Mouse (Mus musculus): ENCODE measurements around the gene Cmc1. TPM values are rescaled to one million over a fixed set of nuclear protein-coding genes. Genes with fewer than 3 reads are reported as not detected.
"Not testable (repeated sequence)": the region's sequence is repeated elsewhere in the genome, so short reads cannot be mapped to it uniquely, and the experiment has no call there.

The Cmc1 gene
- total RNA-seq, 2 experiments from 2014 or later, result 21.4 to 26.4 TPM

- not testable (repeated sequence) for DNase-seq
These were observed 9.6 kb downstream of the Cmc1 start for GRCm38 (mm10) chr9:118140356-118140755.

DNA sequence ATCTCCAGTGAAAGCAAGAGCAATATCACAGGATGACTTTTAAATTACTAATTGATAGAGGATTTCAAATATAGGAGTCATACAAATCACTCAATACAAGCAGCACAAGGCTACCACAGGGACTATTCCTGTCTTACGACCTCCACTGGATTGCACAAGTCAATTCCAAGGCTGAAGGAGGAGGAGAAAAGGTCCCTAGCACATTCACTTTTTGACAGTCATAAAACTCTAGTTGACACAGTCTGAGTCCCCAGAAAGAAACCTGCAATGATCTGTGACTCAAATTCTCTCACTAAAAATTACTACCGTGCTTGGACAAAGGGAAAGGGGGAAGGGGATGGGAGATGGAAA lies 39.6 kb downstream of the Cmc1 start:
- no peak for DNase-seq

- DNase-seq, result no peak
These were observed 40.1 kb downstream of the Cmc1 start for GRCm38 (mm10) chr9:118109697-118110359.

GRCm38 (mm10) chr9:118108527-118109011 lies 41.4 kb downstream of the Cmc1 start:
- DNase-seq, result no peak

DNA sequence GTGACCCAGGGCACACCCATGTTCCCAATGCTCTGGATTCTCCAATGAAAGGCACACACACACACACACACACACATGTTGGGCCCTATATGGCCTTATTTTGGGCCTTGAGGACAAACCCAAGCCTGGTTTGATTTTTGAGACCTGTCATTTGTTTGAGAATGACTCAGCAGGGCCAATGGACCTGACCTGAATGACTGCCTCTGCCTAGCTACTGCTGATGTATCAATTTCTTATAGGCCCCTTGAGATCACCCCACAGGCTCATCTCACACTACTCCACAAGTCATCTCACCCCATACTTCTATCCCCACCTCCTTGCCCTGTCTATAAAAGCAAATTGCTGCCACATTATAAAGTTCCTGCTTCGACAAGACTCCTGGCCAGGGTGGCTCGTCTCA lies 48.2 kb downstream of the Cmc1 start:
- no peak for DNase-seq

- DNase-seq, result no peak
These were observed 49.5 kb downstream of the Cmc1 start for GRCm38 (mm10) chr9:118100484-118100883.

DNA sequence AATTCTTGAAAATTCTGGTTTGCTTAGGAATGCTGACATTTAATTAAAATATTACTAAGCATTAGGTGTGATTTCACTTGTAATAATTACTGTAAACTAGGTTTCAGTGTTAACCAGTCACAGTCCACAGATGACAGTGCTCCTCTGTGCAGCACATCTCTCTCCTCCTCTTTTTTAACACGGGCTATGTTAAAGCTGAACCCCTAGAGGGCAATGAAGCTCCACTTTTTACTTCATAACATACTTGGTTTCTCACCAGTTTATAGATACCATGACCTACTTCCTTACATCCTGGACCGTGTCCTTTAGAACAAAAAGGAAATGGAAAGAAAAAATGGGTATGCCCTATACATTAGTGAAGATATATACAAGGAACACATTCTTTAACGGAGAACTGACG lies 50.6 kb downstream of the Cmc1 start:
- no peak for DNase-seq

DNA sequence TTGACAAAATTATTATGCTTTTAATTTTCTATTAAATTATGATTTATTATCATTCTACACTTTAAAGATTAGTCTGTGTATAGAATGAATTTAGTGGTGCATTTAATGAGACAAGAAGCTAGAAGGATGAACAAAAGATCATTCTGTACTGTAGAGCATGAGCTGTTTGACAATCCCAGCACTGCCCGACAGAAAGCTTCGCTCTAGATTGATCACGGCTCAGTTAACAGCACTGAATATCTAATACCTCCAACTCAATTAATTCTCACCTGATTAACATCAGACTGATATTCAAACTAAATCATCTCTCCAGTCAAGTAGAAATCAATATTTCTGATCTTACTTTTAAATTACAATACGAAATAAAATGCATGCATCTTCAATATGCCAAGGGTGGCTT lies 66.1 kb downstream of the Cmc1 start:
- DNase-seq, result no peak

DNA sequence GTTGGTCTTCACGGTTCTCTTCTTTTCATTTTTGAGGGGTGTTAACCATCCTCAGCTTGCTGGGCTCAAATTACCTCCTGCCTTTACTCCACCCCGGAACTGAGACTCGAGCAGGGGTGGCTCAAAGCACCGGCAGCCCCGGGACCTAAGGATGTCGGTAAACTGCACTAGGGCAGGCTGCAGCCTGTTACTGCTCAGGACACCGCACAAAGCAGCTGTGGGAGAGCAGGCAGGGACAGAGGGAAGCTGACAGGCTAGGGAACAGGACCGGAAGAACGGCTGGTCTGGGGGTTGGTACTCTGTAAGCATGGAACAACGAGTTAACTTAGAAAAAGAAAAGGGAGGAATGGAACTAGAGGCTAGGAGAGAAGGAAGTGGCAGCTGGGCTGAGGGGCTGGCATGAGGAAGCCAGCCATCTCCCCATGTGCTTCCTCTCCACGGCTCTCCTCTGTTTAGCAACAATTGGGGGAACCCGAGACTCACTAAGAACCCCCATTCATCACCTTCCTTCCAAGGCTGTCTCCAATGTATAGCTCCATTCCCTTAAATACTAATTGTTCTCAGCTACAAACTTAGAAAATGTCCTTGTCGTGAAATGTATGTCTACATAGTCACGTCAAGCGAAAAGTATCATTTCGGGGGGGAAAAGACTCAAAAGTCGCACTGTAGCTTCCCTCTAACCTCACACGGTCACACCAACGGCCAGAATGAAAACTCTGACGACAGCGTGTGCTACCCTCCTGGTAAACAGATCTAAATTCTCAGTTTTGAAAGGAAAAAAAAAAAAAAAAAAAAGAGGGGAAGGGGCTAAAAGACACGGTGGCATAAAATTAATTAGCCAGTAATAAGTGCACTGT lies 67.2 kb downstream of the Cmc1 start:
- DNase-seq, result no peak

DNA sequence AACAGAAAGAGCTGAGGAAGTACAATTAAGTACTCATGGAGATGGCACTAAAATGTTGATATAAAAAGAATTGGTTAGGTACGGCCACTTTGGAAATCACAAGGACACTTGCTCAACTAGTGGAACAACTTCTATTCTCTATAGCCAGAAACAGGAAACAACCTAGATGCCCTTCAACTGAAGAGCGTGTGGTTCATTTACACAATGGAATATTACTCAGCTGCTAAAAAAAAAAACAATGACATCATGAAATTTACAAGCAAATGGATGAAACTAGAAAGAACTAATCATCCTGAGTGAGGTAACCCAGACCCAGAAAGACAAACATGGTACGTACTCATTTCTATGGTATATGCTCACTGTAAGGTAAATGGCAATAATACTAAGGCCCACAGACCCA lies 76.6 kb downstream of the Cmc1 start:
- no peak for DNase-seq

- DNase-seq, result no peak
These were observed 77.9 kb downstream of the Cmc1 start for GRCm38 (mm10) chr9:118072101-118072500.

DNA sequence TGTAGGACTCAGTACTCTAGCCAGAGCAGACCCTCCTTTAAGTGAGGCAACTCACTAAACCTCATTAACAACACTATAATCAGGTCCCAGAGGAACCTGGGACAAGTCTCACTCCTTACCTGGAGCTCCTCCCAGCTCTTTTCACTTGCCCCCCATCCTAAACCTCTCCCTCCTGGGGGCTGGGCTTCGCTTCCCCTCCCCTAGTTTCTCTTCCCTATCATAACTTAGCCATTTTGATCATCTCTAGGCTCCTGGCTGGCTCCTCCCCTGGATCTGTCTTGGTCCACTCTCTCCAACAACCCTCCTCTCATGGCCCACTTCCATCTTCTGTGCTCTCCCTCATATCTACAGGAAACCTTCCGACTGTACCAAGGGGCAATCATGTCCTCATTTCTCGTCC lies 78.6 kb downstream of the Cmc1 start:
- DNase-seq, result no peak

DNA sequence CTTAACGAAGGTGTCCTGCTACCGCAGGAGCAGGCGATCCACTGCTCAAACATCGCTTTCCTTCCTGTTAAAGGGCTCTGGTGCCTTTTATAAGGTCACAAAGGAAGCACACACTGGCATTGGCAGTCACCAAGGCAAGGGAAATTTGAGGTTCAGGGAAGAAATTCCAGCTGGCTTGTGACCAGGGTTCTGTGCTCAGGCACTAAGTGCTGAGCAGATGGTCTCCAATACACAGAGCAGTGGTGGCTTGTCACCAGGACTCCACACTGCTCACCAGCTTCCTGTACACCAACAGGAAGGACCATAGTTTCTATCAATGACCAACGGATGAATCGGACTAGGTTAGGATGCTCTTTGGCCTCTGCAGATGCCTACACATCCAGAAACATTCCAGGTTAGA lies 79.5 kb downstream of the Cmc1 start:
- DNase-seq, result peak; percentile 19

DNA sequence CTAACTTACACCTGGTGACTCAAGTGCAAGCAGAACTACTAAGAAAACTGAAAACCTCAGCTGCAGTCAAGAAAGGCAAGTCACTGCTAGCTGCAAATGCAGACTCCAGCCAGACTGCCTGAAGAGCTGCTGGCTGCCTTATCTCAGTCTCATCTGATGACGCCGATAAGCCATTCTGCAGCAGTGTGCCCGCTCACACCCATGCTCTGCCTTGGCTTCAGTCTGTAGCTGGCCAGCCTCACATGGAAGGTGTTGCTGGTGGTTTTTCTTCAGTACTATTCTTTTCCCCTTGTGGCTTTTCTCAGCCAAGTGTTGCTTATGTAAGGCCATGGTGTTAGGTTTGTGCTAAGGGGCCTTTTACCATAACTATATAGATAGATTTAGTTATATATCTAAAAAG lies 90.9 kb downstream of the Cmc1 start:
- DNase-seq, result no peak

DNA sequence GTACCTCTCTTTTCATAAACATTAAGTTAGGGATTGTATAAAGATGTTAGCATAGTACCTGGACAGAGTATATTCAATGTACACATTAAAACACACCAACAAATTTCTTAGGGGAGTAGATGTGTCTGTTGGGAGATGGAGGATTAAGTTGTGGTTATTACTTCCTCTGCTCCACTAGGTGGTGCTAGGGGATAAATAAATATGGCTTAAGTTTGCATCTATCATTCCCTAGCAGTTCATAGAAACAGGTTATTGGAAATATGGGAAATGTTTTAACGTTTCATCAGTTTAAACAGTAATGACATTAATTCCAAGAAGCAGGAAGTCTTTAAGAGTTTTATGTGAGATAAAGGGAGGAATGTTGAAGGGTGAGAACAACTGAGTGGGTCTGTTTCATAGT lies 96.7 kb downstream of the Cmc1 start:
- no peak for DNase-seq

GRCm38 (mm10) chr9:118045011-118045533 lies 104.9 kb downstream of the Cmc1 start:
- no peak for DNase-seq

- no peak for DNase-seq
These were observed 106.4 kb downstream of the Cmc1 start for GRCm38 (mm10) chr9:118043581-118043980.

DNA sequence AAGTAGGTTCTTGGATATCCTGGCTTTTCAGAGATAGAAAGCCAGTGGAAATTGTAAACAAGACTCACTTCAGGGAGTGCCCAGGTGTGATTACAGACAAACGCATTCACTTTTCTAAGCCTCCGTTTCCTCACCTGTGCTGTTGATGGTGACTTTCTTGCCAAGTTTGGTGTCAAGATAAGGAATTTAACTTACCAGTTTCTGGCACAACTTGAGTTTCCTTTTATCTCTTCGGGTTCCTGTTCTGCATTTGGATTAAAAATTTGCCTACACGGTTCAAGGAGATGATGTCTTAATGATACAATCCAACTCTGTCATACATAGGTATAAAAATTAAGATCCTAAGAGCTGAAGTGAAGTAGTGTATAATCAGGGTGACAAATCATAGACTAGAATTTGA lies 107.2 kb downstream of the Cmc1 start:
- DNase-seq, result no peak

DNA sequence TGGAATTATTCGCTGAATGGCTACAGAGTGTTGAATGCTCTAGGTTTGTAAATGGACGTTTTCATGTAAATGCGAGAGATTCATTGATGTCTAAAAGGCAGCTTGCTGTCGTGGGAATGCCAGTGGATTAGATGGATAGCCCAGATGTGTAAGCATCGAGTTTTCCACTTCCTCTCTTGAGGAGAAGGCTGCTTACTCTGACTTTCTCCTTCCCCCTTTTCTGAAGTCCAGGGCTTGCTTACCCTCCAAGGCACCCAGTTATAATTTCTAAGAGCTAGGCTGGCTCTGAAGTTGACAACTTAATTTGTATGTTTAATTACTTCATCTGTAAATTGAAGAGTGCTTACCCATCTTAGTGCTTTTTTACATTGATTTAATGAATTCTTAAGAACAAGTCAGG lies 108.3 kb downstream of the Cmc1 start:
- DNase-seq, result no peak

GRCm38 (mm10) chr9:118041022-118041400 lies 109.0 kb downstream of the Cmc1 start:
- peak; percentile 15 for DNase-seq

DNA sequence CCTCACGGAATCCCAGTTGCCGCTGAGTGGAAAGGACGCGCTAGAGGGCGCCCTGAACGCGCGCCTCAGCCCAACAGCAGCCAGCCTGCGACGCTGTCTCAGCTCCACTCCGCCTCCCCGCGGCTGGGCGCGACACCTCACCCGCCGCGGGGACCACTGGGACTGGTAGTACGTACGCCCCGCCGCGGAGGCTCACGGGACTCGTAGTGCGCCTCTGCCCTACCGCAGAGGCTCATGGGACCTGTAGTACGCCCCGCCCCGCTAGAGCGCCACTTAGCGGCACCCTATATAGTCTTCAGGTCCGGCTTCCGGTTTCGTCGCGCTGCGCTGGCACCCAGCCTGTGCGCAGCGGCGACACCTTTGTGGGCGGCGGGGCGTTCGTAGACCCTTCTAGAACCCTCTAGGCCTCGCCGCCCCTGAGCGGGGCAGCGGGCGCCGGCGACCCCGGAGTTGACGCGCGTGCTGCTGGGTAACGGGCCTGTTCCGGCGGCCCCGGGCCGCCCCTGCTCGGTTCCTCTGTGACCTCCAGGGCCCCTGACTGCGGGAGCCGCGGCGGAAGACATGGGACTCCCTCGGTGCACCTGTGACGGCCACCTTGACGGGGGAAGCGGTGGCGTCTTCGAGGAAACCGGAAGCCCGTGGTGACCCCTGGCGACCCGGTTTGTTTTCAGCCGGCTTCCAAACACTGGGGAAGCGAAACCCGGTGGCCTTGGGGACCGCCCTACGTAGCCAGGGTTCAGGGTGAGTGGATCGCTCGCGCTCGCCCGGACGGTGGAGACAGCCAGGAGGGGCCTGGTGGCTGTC lies 109.6 kb downstream of the Cmc1 start, which contains the start of gene Azi2:
Gene Azi2 (plus strand): TSS at position 282 of the 804 bp plus-strand sequence.
- DNase-seq, result peak; percentile 97

GRCm38 (mm10) chr9:118034990-118035389 lies 115.0 kb downstream of the Cmc1 start:
- no peak for DNase-seq

- no peak for DNase-seq
These were observed 118.3 kb downstream of the Cmc1 start for GRCm38 (mm10) chr9:118031694-118032093.
